Mouse (Mus musculus) heart, adult 2 months (tissue): ENCODE results near the gene Zfhx3. TPM values are rescaled to one million over a fixed set of nuclear protein-coding genes. Genes with fewer than 3 reads are reported as not detected.

Source experiments
- DNase-seq, 2 experiments: peaks; one replicate each; pipeline ENCODE4 v3.0.0; 2021
- H3K27ac ChIP-seq: fragments of 200-600 bp; 2 replicates; pipeline ENCODE4 v1.8.1; 2022
- H3K27me3 ChIP-seq: fragments of 200-500 bp; 2 replicates; pipeline ENCODE4 v1.6.1; 2012; ENCODE audit warnings: mild to moderate bottlenecking, low read length, inconsistent platforms, mixed read lengths; ENCODE audit not compliant: control insufficient read depth, insufficient read depth
- H3K36me3 ChIP-seq: fragments of 200-500 bp; 2 replicates; pipeline ENCODE4 v1.6.1; 2012; ENCODE audit warnings: low read length, inconsistent platforms; ENCODE audit not compliant: control insufficient read depth, insufficient read depth
- H3K4me1 ChIP-seq: fragments of 200-500 bp; 2 replicates; pipeline ENCODE4 v1.6.1; 2011; ENCODE audit warnings: low read length; ENCODE audit not compliant: control insufficient read depth, insufficient read depth
- H3K4me3 ChIP-seq: fragments of 200-600 bp; 2 replicates; pipeline ENCODE4 v1.8.1; 2022
- H3K79me2 ChIP-seq: fragments of 200-500 bp; replicated peaks from 2 replicates; pipeline ENCODE4 v1.6.1; 2012; ENCODE audit warnings: mild to moderate bottlenecking, inconsistent platforms, low read length, moderate library complexity, mixed read lengths; ENCODE audit not compliant: control insufficient read depth, insufficient read depth
- H3K9ac ChIP-seq: fragments of 200-500 bp; 2 replicates; pipeline ENCODE4 v1.6.1; 2012; ENCODE audit warnings: low read depth, mild to moderate bottlenecking, control low read depth, inconsistent platforms, low read length, mixed read lengths
- CTCF ChIP-seq: fragments of 200-600 bp; IDR thresholded peaks from 2 replicates; pipeline ENCODE4 v1.8.1; 2022; ENCODE audit warnings: antibody characterized with exemption, mild to moderate bottlenecking, moderate library complexity
- EP300 ChIP-seq: fragments of 200-500 bp; IDR thresholded peaks from 2 replicates; pipeline ENCODE4 v1.6.1; 2011; ENCODE audit warnings: low read depth, low read length, control low read depth; ENCODE audit not compliant: insufficient read depth
- POLR2A ChIP-seq: fragments of 200-500 bp; IDR thresholded peaks from 2 replicates; pipeline ENCODE4 v1.6.1; 2011; ENCODE audit warnings: mild to moderate bottlenecking, low read depth, low read length, control low read depth; ENCODE audit not compliant: insufficient read depth
- WGBS: fragments of 180-500 bp; shearing (Covaris S2); methylation state at CpG from one replicate; pipeline ENCODE4 v1.1.7; 2018; 5-methylcytosine and 5-hydroxymethylcytosine counted together
- intact Hi-C: fragments of 180-260 bp; cut with DNase I; formaldehyde crosslinking; loops from one replicate; pipeline ENCODE4 v1.15.1; 2025
- polyA plus RNA-seq: library from polyadenylated mRNA; depleted of rRNA; stranded (reverse); fragments of >200 nt; gene quantifications from 2 replicates; pipeline ENCODE4 v1.2.3, GENCODE M21; 2012
- total RNA-seq, 2 experiments: library from RNA; stranded (reverse); gene quantifications; 2 replicates each; pipeline ENCODE4 v1.2.3; 2021

The Zfhx3 gene
- total and polyA plus RNA-seq, 3 experiments, result 1.8 to 8.3 (median 6.9) TPM

DNA sequence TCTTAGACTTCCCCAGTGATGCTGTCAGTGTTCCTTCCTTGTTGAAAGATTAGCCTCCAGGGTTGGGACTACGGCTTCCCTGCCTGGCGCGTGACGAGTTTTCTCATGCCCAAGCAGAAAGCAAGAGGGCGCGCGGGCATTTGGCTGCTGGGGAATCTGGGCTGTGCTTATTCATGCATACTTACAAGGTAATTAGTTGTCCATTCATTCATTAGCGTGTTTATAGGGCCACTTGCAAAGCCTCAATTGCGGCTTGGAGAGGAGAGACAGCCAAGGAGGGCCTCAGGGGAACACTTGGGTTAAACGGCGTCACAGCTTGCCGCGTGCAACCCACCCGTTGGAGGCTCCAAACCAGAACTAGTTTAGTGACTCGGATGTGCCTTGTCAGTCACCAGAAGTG, 44.2 kb downstream of the Zfhx3 start:
- TF ChIP-seq POLR2A, result no peak
- no peak for TF ChIP-seq EP300
- no peak for TF ChIP-seq CTCF
- Histone ChIP-seq H3K9ac (no peak overlapping the region), H3K27me3 (no peaks in the 10 kb centered on the region), H3K36me3 (no peaks in the 10 kb centered on the region), H3K27ac (no peak overlapping the region), H3K79me2 (no peaks in the 10 kb centered on the region), H3K4me3 (no peak overlapping the region), H3K4me1 (no peaks in the 10 kb centered on the region)
- intact Hi-C loops, result no loop called here
- no peak for DNase-seq
- 81% methylated on average over 15 of the region's 15 CpGs for WGBS

DNA sequence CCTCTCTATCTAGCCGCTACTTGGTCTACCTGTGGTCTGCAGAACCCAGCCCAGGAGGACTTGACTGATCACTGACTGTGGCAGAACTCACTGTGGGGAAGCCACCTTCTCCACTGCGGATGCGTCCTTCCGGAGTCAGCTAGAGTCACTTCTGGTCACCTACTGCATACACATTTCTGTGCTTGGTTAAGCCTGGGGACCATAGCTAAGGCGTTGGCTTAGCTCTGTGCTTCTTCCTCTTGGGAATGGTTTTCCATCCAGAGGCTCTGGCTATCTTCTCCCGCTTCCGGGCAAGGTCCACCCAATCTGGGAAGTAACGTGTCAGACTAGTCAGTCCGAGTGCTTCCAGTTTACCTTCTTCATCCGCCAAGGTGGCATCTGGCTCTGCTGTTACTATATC, 56.4 kb downstream of the Zfhx3 start:
- WGBS, result 49% methylated on average over 10 of the region's 10 CpGs
- no peak overlapping the region for H3K9ac ChIP-seq
- intact Hi-C loops, result no loop called here
- TF ChIP-seq POLR2A, result no peak
- TF ChIP-seq EP300, result no peak
- no peaks in the 10 kb centered on the region for H3K27me3 ChIP-seq
- H3K4me1 ChIP-seq, result no peaks in the 10 kb centered on the region
- no peak overlapping the region for H3K4me3 ChIP-seq
- no peak overlapping the region for H3K27ac ChIP-seq
- no peaks in the 10 kb centered on the region for H3K79me2 ChIP-seq
- DNase-seq, result no peak
- H3K36me3 ChIP-seq, result no peaks in the 10 kb centered on the region

DNA sequence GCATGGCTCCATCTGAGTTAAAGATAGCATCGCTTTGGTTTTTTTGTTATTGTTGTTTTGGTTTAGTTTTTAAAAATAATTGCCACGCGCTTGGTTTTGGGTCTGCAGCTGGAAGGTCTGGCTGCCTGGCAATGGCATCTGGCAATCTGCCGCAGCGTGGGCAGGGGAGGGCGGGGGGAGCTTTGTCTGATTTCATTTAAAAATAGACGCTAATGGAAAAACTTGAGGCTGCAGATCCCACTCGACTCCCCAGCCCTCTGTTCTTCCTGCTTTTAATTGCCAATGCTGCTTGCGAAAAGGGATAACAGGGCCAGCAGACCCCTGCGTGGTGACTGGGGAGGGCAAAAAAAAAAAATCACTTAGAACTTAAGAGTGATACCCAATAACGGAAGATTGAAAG, 69.1 kb downstream of the Zfhx3 start:
- intact Hi-C loops, result no loop called here
- no peak overlapping the region for H3K9ac ChIP-seq
- no peak for DNase-seq
- TF ChIP-seq EP300 (no peak), CTCF (no peak), POLR2A (no peak)
- no peaks in the 10 kb centered on the region for H3K4me1 ChIP-seq
- no peaks in the 10 kb centered on the region for H3K36me3 ChIP-seq
- H3K27ac ChIP-seq, result no peak overlapping the region
- H3K79me2 ChIP-seq, result no peaks in the 10 kb centered on the region
- no peak overlapping the region for H3K4me3 ChIP-seq
- H3K27me3 ChIP-seq, result no peaks in the 10 kb centered on the region
- WGBS, result 41% methylated on average over 11 of the region's 11 CpGs

DNA sequence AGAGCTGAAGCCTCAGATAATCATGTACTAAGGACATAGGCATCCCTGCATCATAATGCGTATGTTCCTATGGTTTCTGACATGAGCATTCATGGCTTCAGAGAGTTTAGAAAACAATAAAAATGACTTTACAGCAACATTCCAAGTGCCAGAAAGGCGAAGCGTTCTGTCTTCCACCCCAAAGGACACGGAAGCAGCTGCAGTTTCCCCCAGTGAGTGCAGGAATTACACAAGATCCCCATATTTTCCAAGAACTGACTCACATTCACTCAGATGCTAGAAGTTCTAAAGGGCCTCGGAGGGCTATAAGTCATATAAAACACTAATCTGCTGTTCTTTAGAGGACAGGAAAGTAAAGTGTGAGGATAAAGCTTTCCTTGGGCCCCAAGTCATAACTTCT, 75.3 kb downstream of the Zfhx3 start:
- Histone ChIP-seq H3K4me3 (no peak overlapping the region), H3K36me3 (no peaks in the 10 kb centered on the region), H3K27me3 (no peaks in the 10 kb centered on the region), H3K4me1 (no peaks in the 10 kb centered on the region), H3K27ac (no peak overlapping the region), H3K79me2 (no peaks in the 10 kb centered on the region), H3K9ac (no peak overlapping the region)
- intact Hi-C loops, result no loop called here
- no peak for DNase-seq
- WGBS, result 74% methylated on average over 5 of the region's 5 CpGs
- no peak for TF ChIP-seq POLR2A
- no peak for TF ChIP-seq CTCF
- no peak for TF ChIP-seq EP300

DNA sequence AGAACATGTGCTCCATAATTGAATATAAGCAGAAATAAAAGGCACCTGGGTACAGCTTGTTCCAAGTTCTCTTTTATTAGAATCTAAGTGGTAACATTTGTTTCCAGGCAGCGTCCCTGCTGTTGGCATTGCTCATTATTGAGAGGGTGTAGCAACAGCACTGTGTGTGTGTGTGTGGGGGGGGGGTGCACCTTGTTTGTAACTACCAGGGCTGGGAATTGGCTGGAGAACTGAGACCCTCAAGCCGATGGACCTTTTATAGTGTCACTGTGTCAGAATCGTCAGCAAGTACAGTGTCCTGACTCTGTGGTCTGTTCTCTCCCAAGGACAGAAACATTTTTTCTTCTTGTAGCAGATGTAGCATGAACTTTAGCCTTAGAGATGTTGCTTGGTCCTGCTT, 77.2 kb downstream of the Zfhx3 start:
- TF ChIP-seq CTCF (no peak), POLR2A (no peak), EP300 (no peak)
- H3K9ac ChIP-seq, result no peak overlapping the region
- H3K27me3 ChIP-seq, result no peaks in the 10 kb centered on the region
- no peak overlapping the region for H3K4me3 ChIP-seq
- intact Hi-C loops, result no loop called here
- no peaks in the 10 kb centered on the region for H3K79me2 ChIP-seq
- no peak overlapping the region for H3K27ac ChIP-seq
- no peak for DNase-seq
- no peaks in the 10 kb centered on the region for H3K4me1 ChIP-seq
- 84% methylated on average over 3 of the region's 3 CpGs for WGBS
- no peaks in the 10 kb centered on the region for H3K36me3 ChIP-seq

DNA sequence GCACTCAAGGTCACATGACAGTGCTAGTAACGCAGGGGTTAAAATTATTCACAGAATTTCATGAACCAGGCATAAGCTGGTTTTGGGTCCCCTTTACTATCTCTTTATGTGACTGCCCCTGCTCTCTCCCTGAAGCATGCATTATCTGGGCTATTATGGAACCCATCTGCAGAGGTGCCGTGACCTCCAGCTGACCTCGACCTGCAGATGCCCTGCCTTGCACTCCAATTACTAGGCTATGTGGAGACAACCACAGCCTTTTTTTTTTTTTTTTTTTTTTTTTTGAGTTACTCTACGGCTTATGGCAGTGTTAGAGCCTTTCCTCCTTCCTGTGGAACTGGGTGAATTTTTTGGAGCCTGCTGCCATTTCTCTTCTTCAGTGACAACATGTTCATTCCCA, 80.0 kb downstream of the Zfhx3 start:
- 60% methylated on average over 4 of the region's 4 CpGs for WGBS
- TF ChIP-seq EP300 (no peak), POLR2A (no peak), CTCF (no peak)
- Histone ChIP-seq H3K27ac (no peak overlapping the region), H3K36me3 (no peaks in the 10 kb centered on the region), H3K9ac (no peak overlapping the region), H3K4me1 (no peaks in the 10 kb centered on the region), H3K27me3 (no peaks in the 10 kb centered on the region), H3K79me2 (no peaks in the 10 kb centered on the region), H3K4me3 (no peak overlapping the region)
- intact Hi-C loops, result no loop called here
- no peak for DNase-seq

DNA sequence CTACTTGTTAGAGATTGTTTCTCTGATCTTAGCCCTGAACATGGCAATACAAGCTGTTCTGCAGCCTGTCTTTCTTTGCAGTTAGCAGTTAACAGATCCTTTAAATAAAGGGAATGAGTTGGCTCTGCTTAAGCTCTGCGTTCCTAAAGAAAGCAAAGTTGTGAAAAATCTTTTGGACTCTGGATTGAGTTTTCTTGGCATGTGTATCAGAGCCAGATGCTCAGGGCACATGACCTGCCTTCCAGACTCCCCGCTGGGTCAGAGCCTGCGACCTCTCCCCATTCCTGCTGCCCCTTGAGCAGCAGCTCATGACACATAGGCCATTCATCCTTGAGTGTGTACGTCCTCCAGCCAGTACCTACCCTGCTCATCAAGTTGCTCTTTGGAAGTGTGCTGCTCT, 81.9 kb downstream of the Zfhx3 start:
- H3K4me1 ChIP-seq, result no peaks in the 10 kb centered on the region
- H3K4me3 ChIP-seq, result no peak overlapping the region
- intact Hi-C loops, result no loop called here
- H3K79me2 ChIP-seq, result no peaks in the 10 kb centered on the region
- no peaks in the 10 kb centered on the region for H3K27me3 ChIP-seq
- DNase-seq, result no peak
- 55% methylated on average over 4 of the region's 4 CpGs for WGBS
- no peak overlapping the region for H3K9ac ChIP-seq
- H3K36me3 ChIP-seq, result no peaks in the 10 kb centered on the region
- TF ChIP-seq EP300 (no peak), POLR2A (no peak), CTCF (no peak)
- H3K27ac ChIP-seq, result no peak overlapping the region
